Mouse (Mus musculus): ENCODE data around the gene Rora.

GRCm38 (mm10) chr9:68620036-68620435 lies 33.5 kb upstream of the Rora start:
- TF ChIP-seq CTCF (IDR thresholded peaks at IDR 0.05; ENCODE audit: low read depth): no peak
- no peak for TF ChIP-seq EP300 (optimal IDR thresholded peaks at IDR 0.05)

All from stomach, postnatal 0 days (tissue).